Mouse (Mus musculus) retina, postnatal 7 days (tissue): ENCODE measurements around the gene Hbb-y.
"Not testable (repeated sequence)": the region's sequence is repeated elsewhere in the genome, so short reads cannot be mapped to it uniquely, and the experiment has no call there.

Experiments used
- DNase-seq: peaks from one replicate; pipeline ENCODE4 v3.0.0-alpha.2; 2012; ENCODE audit warnings: low read depth, low spot score

The Hbb-y gene

GRCm38 (mm10) chr7:103853090-103853489 is at the start of gene Hbb-y:
Hbb-y (minus strand) TSS chr7:103853216.
- DNase-seq, result no peak

DNA sequence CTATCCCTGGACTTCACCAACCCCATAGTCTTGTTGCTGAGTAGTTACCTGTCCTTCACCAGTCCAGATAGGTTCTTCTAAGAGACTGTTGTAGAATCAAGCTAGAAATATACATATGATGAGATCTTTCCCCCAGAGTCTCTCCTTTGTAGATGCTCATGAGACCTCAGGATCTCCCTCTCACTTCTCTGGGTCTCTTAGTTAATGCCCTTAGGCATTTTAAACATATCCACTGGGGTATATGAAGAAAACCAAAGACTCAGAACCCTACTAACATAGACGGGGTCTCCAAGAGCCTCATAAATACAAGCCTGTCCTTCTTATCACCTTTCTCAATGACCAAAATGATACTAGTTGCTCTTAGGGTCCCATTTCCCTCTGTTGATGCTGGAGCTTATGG is 41.4 kb upstream of the Hbb-y start, which contains the start of gene Olfr64:
TSS of gene Olfr64 (minus strand) at position 101 of the 400 bp plus-strand sequence.
- DNase-seq, result no peak

DNA sequence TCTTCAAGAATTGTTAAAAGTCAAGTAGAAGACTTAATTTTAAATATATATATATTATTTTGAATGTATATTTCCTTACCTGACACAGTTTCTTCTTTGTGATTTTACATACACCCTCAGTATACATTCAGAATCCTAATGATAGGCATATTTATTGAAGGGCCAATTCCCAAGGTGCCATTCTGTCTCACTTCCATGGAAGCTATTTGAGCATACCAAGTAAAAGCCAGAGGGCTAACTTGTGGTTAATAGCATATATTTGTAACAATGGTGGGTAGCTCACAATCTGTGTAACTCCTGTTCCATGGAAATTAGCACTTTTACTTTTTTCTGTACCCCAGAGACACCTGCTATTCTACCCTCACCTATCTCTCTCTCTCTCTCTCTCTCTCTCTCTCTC is 33.1 kb upstream of the Hbb-y start, which contains the start of gene Olfr66:
TSS of gene Olfr66 (minus strand) at position 101 of the 400 bp plus-strand sequence.
- DNase-seq, result no peak

- no peak for DNase-seq
These were observed 24.1 kb upstream of the Hbb-y start for GRCm38 (mm10) chr7:103877093-103877492.

- no peak for DNase-seq
These were observed 21.4 kb upstream of the Hbb-y start for GRCm38 (mm10) chr7:103874451-103874850.

- no peak for DNase-seq
These were observed 20.0 kb upstream of the Hbb-y start for GRCm38 (mm10) chr7:103873064-103873463.

- no peak for DNase-seq
These were observed 17.7 kb upstream of the Hbb-y start for GRCm38 (mm10) chr7:103870667-103871066.

- DNase-seq, result no peak
These were observed 12.7 kb upstream of the Hbb-y start for GRCm38 (mm10) chr7:103865716-103866115.

GRCm38 (mm10) chr7:103861531-103861930 is 8.5 kb upstream of the Hbb-y start:
- DNase-seq, result no peak

- no peak for DNase-seq
These were observed 7.8 kb upstream of the Hbb-y start for GRCm38 (mm10) chr7:103860855-103861254.

DNA sequence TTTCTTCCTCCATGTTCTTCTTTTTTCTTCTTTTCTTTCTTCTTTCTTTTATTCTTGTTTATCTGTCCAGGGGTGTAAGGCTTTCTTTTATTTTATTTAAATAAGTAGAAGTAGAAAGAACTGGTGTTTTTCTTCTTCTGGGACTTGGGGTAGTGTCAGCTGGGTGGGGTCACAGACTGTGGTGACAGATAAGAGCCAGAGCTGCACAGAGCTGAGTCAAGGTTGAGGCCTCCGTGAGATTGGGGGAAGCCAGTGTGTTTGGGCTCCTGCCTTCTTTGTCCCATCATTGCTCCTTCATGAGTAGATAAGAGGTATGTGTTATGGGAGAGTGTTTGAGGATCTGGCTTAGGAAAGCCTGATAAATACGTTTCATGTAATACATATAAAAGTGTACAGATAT is 6.1 kb upstream of the Hbb-y start:
- DNase-seq, result no peak

DNA sequence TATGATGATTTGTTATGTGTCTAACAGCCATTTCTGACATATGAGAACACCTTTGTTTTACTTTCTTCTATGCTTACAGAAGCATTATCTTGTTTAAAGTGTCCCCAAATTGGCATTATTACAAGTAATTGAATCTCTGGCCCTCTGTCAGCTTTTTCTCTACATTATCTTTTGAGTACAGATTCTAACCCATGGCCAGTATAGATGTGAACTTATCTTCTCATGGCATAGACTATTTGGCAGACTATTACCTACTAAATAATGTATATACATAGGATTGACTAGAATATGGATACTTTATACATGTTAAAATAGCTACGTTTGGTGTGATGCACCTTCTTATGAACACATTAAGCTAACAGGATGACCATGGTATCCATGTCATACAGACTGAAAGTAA is 1.7 kb upstream of the Hbb-y start:
- DNase-seq, result no peak

GRCm38 (mm10) chr7:103844525-103845325 is 8.3 kb downstream of the Hbb-y start:
- no peak for DNase-seq

DNA sequence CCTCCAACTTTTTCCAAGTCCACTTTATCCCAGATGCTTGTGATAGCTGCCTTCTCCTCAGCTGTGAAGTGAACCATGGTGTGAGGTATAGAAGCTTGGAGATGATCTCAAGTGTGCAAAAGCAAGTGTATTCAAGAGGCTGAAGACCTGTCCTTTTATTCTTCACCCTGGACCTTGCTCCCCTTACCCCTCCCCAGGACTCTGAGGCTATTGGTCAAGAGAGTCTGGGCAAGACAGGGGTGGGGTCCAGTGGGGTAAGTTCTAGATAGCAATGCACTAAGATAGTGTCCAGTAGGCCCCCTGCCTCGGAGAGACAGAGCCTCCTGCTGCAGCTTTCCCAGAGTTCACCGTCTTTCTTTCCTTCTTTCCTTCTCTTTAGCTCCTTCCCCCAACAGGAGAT is 10.0 kb downstream of the Hbb-y start, which contains the start of gene Hbb-bh1:
TSS of gene Hbb-bh1 (minus strand) at position 131 of the 400 bp plus-strand sequence.
- DNase-seq, result no peak

- DNase-seq, result no peak
These were observed 12.7 kb downstream of the Hbb-y start, which contains the start of gene Hbb-bh2 for GRCm38 (mm10) chr7:103840268-103840667. Hbb-bh2 (minus strand) TSS chr7:103840520.

- no peak for DNase-seq
These were observed 25.2 kb downstream of the Hbb-y start, which contains the start of gene Hbb-bs for GRCm38 (mm10) chr7:103827808-103828207. Hbb-bs (minus strand) TSS chr7:103828096.

GRCm38 (mm10) chr7:103827139-103827538 is 25.9 kb downstream of the Hbb-y start:
- DNase-seq, result not testable (repeated sequence)

GRCm38 (mm10) chr7:103826255-103826887 is 26.6 kb downstream of the Hbb-y start:
- no peak for DNase-seq

GRCm38 (mm10) chr7:103825536-103826254 is 27.3 kb downstream of the Hbb-y start:
- DNase-seq, result no peak

GRCm38 (mm10) chr7:103824597-103824996 is 28.4 kb downstream of the Hbb-y start:
- no peak for DNase-seq

- not testable (repeated sequence) for DNase-seq
These were observed 37.9 kb downstream of the Hbb-y start for GRCm38 (mm10) chr7:103815085-103815484.

DNA sequence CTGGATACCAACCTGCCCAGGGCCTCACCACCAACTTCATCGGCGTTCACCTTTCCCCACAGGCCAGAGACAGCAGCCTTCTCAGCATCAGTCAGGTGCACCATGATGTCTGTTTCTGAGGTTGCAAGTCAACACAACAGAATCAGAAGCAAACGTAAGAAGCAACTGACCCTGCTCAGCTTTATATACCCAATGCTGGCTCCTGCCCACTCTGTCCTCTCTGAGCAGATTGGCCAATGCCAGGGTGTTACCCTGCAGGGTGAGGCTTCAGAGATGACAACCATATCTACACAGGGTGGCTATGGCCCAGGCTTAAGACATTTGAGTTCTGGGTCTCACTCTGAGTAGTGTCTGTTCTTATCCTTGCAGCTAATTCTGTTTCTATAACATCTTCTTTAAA is 39.2 kb downstream of the Hbb-y start, which contains the start of gene Hbb-bt:
TSS of gene Hbb-bt (minus strand) at position 231 of the 400 bp plus-strand sequence.
- no peak for DNase-seq
